Mouse (Mus musculus) ES-E14 (cell line): ENCODE data around the gene Tmem201.

Experiments
- HCFC1 ChIP-seq: IDR thresholded peaks from 2 replicates; pipeline ENCODE4 v1.6.1; 2012; ENCODE audit warnings: low read length, inconsistent platforms, borderline replicate concordance; ENCODE audit not compliant: insufficient read depth
- MAFK ChIP-seq: IDR thresholded peaks from 2 replicates; pipeline ENCODE4 v1.6.1; 2014; ENCODE audit warnings: mild to moderate bottlenecking, low read depth, low read length, inconsistent platforms; ENCODE audit not compliant: insufficient read depth
- ZC3H11A ChIP-seq: IDR thresholded peaks from 2 replicates; pipeline ENCODE4 v1.6.1; 2012; ENCODE audit warnings: low read depth, mild to moderate bottlenecking, inconsistent platforms, low read length, borderline replicate concordance

- TF ChIP-seq HCFC1, result no peak
- TF ChIP-seq ZC3H11A, result no peak
- no peak for TF ChIP-seq MAFK
Measured at GRCm38 (mm10) chr4:149722104-149723020, 15.5 kb downstream of the Tmem201 start.
